Mouse (Mus musculus) right cerebral cortex, postnatal 4 days (tissue): ENCODE measurements around the gene Olfr561.

ENCODE experiments used
- DNase-seq: peaks from one replicate; pipeline ENCODE4 v3.0.0-alpha.2; 2022

Olfr561 gene

DNA sequence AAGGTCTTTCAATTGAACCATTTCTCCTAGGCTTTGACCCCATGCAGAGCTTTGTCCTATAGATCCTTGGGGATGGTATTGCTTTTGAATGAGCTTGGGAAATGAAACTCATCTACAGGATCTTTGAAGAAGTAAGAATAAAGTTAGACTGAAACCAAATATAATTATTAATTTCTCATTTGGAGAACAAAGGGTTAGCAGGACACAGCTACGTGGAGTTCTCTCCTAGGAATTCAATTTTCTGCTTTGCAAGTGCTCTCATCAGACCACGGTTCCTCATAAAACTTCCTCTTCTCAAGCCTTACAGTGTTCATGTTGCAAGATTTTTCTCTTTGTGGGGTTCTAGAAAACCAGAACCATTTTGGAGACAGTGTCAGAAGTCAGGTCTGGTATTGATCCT, at the start of gene Olfr561:
Gene Olfr561 (plus strand): TSS at position 301 of the 400 bp plus-strand sequence.
- DNase-seq, result no peak

DNA sequence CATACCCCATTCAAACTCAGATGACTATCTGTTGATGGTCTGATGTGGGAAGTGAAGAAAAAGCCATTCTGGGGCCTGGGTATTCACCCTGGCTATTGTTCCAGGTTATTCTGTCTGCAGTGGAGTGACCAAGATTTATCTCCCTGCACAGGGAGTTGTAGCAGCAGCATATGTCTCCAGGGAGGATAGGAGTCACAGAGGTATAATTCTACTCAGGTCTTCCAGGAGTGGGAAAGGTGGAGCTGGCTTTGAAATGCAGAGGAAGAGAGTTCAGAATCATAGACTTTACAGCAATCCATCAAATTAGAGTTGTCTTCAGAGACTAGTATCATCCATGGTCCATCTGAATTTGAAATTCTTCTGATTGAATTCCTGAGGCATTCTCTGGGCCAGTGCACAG, 43.6 kb upstream of the Olfr561 start, which contains the start of gene Olfr559:
Gene Olfr559 (minus strand): TSS at position 101 of the 400 bp plus-strand sequence.
- no peak for DNase-seq

- DNase-seq, result no peak
These were observed 37.2 kb upstream of the Olfr561 start for GRCm38 (mm10) chr7:102733793-102734192.

DNA sequence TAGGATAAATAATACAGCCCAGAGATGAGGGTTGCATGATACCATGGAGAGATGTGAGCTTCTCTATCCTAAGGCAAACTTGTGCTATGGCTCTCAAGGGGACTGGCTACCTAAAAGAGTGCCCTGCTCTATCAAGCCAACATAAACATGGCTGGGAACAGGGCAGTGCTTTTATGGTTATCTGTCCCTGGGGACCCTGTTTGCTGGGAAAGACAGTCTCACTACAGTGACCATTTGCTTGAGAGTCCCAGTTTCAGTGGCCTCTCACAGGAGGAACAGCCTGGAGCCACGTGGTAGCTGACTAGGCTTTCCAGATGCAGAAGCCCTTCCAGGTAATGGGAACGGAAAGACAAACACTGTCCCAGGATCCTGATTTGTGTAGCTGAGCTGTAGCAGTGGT, 33.3 kb upstream of the Olfr561 start:
- DNase-seq, result no peak

DNA sequence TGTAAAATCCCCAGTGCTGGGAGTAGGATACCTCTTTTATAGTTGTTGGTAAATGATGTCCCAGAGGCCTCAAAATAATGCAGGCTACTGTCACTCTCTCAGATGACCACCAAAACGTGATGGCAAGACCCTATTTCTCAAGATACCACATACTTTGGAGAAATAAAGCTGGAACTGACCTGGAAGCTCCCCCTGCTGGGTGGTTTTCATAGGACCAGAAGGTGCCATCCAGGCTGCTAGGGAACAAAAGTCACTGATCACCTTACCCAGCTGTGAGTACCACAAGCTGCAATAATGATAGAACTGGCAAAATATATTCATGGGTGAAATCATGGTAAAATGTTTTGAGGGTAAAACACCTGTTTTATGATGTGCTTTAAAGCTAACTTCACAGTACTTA, 18.9 kb upstream of the Olfr561 start:
- DNase-seq, result no peak

GRCm38 (mm10) chr7:102759266-102759665, 11.8 kb upstream of the Olfr561 start, which contains the start of the genes Olfr560 and Olfr78:
Gene Olfr560, minus strand, starts transcription at chr7:102759366.
Gene Olfr78, minus strand, starts transcription at chr7:102759471.
- DNase-seq, result no peak

DNA sequence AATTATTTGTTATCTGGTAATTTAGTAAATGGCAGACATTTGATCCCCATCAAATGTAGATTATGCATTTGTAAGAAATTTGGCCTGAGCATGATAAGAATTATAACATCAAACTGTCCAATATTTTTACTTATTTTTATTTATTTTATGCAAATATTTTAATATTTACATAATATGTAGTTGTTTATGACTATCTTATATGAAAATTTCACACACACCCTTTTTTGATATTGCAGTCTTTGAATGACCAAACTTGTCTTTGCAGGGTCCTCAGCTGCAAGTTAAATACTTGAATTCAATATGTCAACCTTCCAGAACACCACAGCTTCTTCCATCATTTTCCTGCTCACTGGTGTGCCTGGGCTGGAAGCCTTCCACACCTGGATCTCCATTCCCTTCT, 32.2 kb downstream of the Olfr561 start, which contains the start of gene Olfr564:
Gene Olfr564 (plus strand): TSS at position 301 of the 400 bp plus-strand sequence.
- no peak for DNase-seq
